Mouse (Mus musculus) lung, embryonic 15.5 days (tissue): Measurements from ENCODE around the gene Col1a1. TPM values are rescaled to one million over a fixed set of nuclear protein-coding genes. Genes with fewer than 3 reads are reported as not detected.
A peak's percentile ranks its signal among the peaks of the same experiment; 100 is the strongest.

Experiments
- ATAC-seq: fragments of 200-750 bp; cut with Nextera tagmentation; 2 replicates; pipeline ENCODE4 v1.8.0; 2017; ENCODE audit warnings: moderate number of reproducible peaks, borderline replicate concordance; ENCODE audit not compliant: low FRiP score, low TSS enrichment; ENCODE audit errors: extremely low read depth
- H3K27ac ChIP-seq: fragments of 300-500 bp; sonication (generic); 2 replicates; pipeline ENCODE4 v1.5.1; 2015; ENCODE audit warnings: moderate library complexity, mild to moderate bottlenecking, inconsistent platforms
- H3K27me3 ChIP-seq: fragments of 300-500 bp; sonication (generic); 2 replicates; pipeline ENCODE4 v1.6.1; 2015; ENCODE audit warnings: inconsistent platforms
- H3K36me3 ChIP-seq: fragments of 300-500 bp; sonication (generic); 2 replicates; pipeline ENCODE4 v1.6.1; 2015; ENCODE audit warnings: inconsistent platforms
- H3K4me1 ChIP-seq: fragments of 300-500 bp; sonication (generic); 2 replicates; pipeline ENCODE4 v1.6.1; 2015; ENCODE audit warnings: inconsistent platforms
- H3K4me2 ChIP-seq: fragments of 300-500 bp; sonication (generic); 2 replicates; pipeline ENCODE4 v1.6.1; 2015; ENCODE audit warnings: inconsistent platforms, mild to moderate bottlenecking, moderate library complexity
- H3K4me3 ChIP-seq: fragments of 300-500 bp; sonication (generic); 2 replicates; pipeline ENCODE4 v1.5.1; 2015; ENCODE audit warnings: mild to moderate bottlenecking, inconsistent platforms
- H3K9ac ChIP-seq: fragments of 300-500 bp; sonication (generic); 2 replicates; pipeline ENCODE4 v1.6.1; 2015; ENCODE audit warnings: inconsistent platforms
- H3K9me3 ChIP-seq: fragments of 300-500 bp; sonication (generic); 2 replicates; pipeline ENCODE4 v1.6.1; 2016; ENCODE audit warnings: inconsistent platforms
- WGBS: fragments of 180-500 bp; shearing (Covaris S2); methylation state at CpG from one replicate; pipeline ENCODE4 v1.1.7; 2015; 5-methylcytosine and 5-hydroxymethylcytosine counted together
- polyA plus RNA-seq: library from polyadenylated mRNA; unstranded; fragments of >200 nt; fragmentation: Nextera tagmentation; extraction: Ambion mirVana; gene quantifications from 2 replicates; pipeline ENCODE4 v1.2.1, GENCODE M21; 2015

Col1a1 gene
- polyA plus RNA-seq, 1 experiment from 2014 or later: 1,256 TPM

DNA sequence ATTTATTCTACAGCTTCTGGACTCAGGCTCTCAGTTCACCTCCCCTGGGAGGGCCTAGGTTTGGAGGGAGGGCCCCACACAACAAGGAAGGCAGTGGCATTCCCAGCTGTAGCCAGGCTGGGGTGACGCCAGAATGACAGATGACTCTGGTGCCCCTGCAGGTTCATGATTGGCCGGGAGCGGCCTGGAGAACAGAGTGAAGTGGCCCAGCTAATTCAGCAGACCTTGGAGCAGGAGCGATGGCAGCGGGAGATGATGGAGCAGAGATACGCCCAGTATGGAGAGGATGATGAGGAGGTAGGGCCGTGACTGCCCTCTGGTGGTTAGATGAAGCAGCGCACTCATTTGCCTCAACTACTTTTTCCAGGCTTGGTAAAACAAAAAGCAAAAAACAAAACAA lies 65.0 kb downstream of the Col1a1 start:
- ATAC-seq: peak; percentile 53
- Histone ChIP-seq H3K27me3 (no peaks in the 10 kb centered on the region), H3K4me1 (peaks cover 22% of the 10 kb centered on the region), H3K27ac (peak overlapping the region; percentile 81), H3K9ac (no peak overlapping the region), H3K4me3 (0 out of 2 replicates have a peak overlapping the region, but pooled peaks have one; percentile 3), H3K4me2 (peak overlapping the region; percentile 29), H3K9me3 (no peaks in the 10 kb centered on the region), H3K36me3 (peaks cover 74% of the 10 kb centered on the region)
- 3% methylated on average over 8 of the region's 8 CpGs for WGBS

DNA sequence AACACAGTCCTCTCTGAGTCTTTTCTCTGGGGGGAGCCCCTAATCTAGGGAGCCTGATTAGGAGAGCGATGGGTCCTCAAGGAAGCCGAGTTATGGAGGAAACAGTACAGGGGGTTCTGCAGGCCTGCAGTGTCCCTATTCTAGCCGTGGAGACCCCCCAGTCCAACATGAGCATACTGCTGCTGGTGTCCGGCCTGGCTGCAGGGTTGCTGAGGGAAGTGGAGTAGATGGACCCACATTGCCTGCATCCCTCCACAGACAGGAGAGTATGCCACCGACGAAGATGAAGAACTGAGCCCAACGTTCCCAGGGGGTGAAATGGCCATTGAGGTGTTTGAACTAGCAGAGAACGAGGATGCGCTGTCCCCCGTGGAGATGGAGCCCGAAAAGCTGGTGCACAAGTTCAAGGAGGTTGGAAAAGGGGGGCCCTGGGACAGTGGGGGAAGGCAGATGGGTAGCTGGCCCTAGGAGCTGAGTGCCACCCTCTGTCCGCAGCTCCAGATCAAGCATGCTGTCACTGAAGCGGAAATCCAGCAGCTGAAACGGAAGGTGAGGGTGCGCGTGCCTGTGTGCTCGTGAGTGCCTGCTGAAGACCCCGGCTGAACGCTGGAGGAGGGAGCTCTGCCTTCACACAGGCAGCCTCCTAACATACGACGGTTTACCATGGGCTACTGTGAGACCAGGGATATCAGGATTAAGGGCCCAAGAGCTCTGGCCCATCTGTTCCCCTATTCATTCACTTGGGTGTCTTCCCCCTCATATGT lies 65.7 kb downstream of the Col1a1 start:
- no peaks in the 10 kb centered on the region for H3K9me3 ChIP-seq
- peaks cover 24% of the 10 kb centered on the region for H3K4me1 ChIP-seq
- peaks cover 67% of the 10 kb centered on the region for H3K36me3 ChIP-seq
- no peak overlapping the region; the same call in 1 of the 2 replicates for H3K9ac ChIP-seq
- 84% methylated on average over 21 of the region's 21 CpGs for WGBS
- H3K4me2 ChIP-seq: no peak overlapping the region
- H3K27ac ChIP-seq: no peak overlapping the region; the same call in 1 of the 2 replicates
- H3K4me3 ChIP-seq: no peak overlapping the region
- no peak for ATAC-seq
- H3K27me3 ChIP-seq: no peaks in the 10 kb centered on the region

Other genes starting within 250 kb of the Col1a1 start
- 0.98 and 1.3 TPM in 2 replicates for gene Gm11541, start 231.7 kb upstream of the Col1a1 start, polyA plus RNA-seq
- 0.25 TPM in 1 of 2 replicates, not detected in the other for gene Cdc34b, start 194.4 kb upstream of the Col1a1 start, polyA plus RNA-seq
- not detected in 2 replicates for gene Tmem92, start 153.5 kb upstream of the Col1a1 start, polyA plus RNA-seq
- gene Hils1, start 31.4 kb downstream of the Col1a1 start, polyA plus RNA-seq: not detected in 2 replicates
- 0.69 and 0.96 TPM in 2 replicates for gene Sgca, start 40.1 kb downstream of the Col1a1 start, polyA plus RNA-seq
- 8.8 and 9.3 TPM in 2 replicates for gene Ppp1r9b, start 54.8 kb downstream of the Col1a1 start, polyA plus RNA-seq
- 17.1 and 17.4 TPM in 2 replicates for gene Samd14, start 73.7 kb downstream of the Col1a1 start, polyA plus RNA-seq
- gene Pdk2, start 105.1 kb downstream of the Col1a1 start, polyA plus RNA-seq: 27.8 and 30.9 TPM in 2 replicates
- 27.0 and 27.3 TPM in 2 replicates for gene Itga3, start 140.6 kb downstream of the Col1a1 start, polyA plus RNA-seq
- 0.23 and 0.50 TPM in 2 replicates for gene Dlx3, start 183.9 kb downstream of the Col1a1 start, polyA plus RNA-seq
- gene Dlx4, start 210.0 kb downstream of the Col1a1 start, polyA plus RNA-seq: 0.41 and 0.45 TPM in 2 replicates